26 mouse cellular contexts compared by ENCODE assay signal in genomic region chr5:13615907-13616306, GRCm38 (mm10).
"Had no signal": no experiment of that assay in that cellular context is flagged by ENCODE, and none has a peak within 500 bp of the region (broad histone marks: within the 10 kb centered on the region; RNA-seq: fewer than 3 reads in every experiment).

No protein-coding gene starts in this region.

- H3K9me3 ChIP-seq: heart, embryonic 10.5 days; heart, embryonic 12.5 days; hindbrain, embryonic 10.5 days; hindbrain, embryonic 12.5 days; intestine, embryonic 15.5 days; limb, embryonic 10.5 days; limb, embryonic 12.5 days; liver, embryonic 13.5 days had no signal

- H3K4me3 ChIP-seq: gastrocnemius, adult 2 months; heart, embryonic 10.5 days; heart, embryonic 12.5 days; hindbrain, embryonic 10.5 days; hindbrain, embryonic 12.5 days; intestine, embryonic 15.5 days; layer of hippocampus, adult 2 months; left cerebral cortex, adult 2 months; limb, embryonic 10.5 days; limb, embryonic 12.5 days; liver, embryonic 13.5 days had no signal

- DNase-seq: gastrocnemius, adult 2 months; gastrocnemius, postnatal 10 days; gastrocnemius, postnatal 25 days; heart, adult 18-20 months; heart, postnatal 10 days; heart, postnatal 4 days; kidney, adult 2 months; kidney, postnatal 10 days; kidney, postnatal 4 days; liver; liver, embryonic 13.5 days had no signal

- H3K27ac ChIP-seq: gastrocnemius, adult 2 months; heart, embryonic 10.5 days; hindbrain, embryonic 10.5 days; hindbrain, embryonic 12.5 days; hindbrain, embryonic 14.5 days; intestine, embryonic 15.5 days; layer of hippocampus, adult 2 months; left cerebral cortex, adult 2 months; limb, embryonic 10.5 days; limb, embryonic 12.5 days; liver, embryonic 13.5 days had no signal

- H3K36me3 ChIP-seq: heart, embryonic 10.5 days; heart, embryonic 12.5 days; hindbrain, embryonic 10.5 days; hindbrain, embryonic 12.5 days; intestine, embryonic 15.5 days; limb, embryonic 10.5 days; limb, embryonic 12.5 days; liver, embryonic 13.5 days had no signal

- H3K27me3 ChIP-seq: heart, embryonic 12.5 days; hindbrain, embryonic 12.5 days; intestine, embryonic 15.5 days; limb, embryonic 12.5 days; liver, embryonic 13.5 days had no signal

- H3K9ac ChIP-seq: heart, embryonic 12.5 days; hindbrain, embryonic 12.5 days; hindbrain, embryonic 14.5 days; intestine, embryonic 15.5 days; limb, embryonic 12.5 days; liver, embryonic 13.5 days had no signal

- H3K4me1 ChIP-seq: heart, embryonic 10.5 days; heart, embryonic 12.5 days; hindbrain, embryonic 10.5 days; hindbrain, embryonic 12.5 days; intestine, embryonic 15.5 days; liver, embryonic 13.5 days had no signal

- ATAC-seq: forebrain, embryonic 16.5 days; hindbrain, embryonic 16.5 days; inflammation-experienced regulatory T-cells, adult 6 months; intestine, embryonic 15.5 days; intestine, postnatal 0 days had no signal

- H3K4me2 ChIP-seq: heart, embryonic 12.5 days; hindbrain, embryonic 12.5 days; hindbrain, embryonic 14.5 days; intestine, embryonic 15.5 days; limb, embryonic 12.5 days; liver, embryonic 11.5 days; liver, embryonic 13.5 days had no signal
